Mouse (Mus musculus) adrenal gland, adult 2 months (tissue): ENCODE measurements at regions not wholly inside any gene's neighbourhood (a gene's known extent, or its start where the extent isn't known, plus 50 kb on each side); places are given as distances from the start of the nearest gene placed in this dataset.
"Not testable (repeated sequence)": the region's sequence is repeated elsewhere in the genome, so short reads cannot be mapped to it uniquely, and the experiment has no call there.

Source experiments
- DNase-seq: peaks from one replicate; pipeline ENCODE4 v3.0.0; 2021

DNA sequence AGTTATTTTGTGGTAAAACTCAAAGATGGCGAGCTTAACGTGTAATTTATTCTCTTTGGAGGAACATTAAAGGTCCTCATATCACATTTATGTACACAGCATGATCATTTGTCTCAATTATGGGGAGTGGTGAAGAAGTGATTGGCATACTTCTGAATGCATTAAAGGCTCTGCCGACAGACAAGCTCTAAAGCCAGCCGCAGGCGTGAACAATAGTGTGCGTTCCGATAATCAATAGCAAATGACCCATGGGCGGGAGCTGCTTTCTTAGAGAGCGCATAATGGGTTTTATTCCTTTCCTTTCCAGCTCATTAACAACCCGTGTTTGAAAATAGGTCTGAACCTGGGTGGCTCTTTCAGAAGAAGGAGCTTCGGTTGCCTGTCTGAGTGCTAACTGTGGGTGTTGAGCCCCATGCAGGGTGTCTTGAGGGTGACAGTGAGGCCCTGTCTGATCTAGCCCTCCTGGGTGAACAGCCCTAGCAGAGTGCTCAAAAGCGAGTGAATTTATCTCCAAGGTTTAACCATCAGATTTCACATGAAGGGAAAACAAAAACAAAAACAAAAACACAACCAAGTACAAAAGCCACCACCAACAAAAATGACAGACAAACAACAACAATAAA is 210.5 kb downstream of the Zfp619 start:
- no peak for DNase-seq

- DNase-seq, result no peak
These were observed 211.4 kb downstream of the Zfp619 start for GRCm38 (mm10) chr7:39728930-39729329.

GRCm38 (mm10) chr7:39729723-39730122 is 212.2 kb downstream of the Zfp619 start:
- DNase-seq, result no peak

GRCm38 (mm10) chr7:39732790-39733189 is 215.2 kb downstream of the Zfp619 start:
- no peak for DNase-seq

GRCm38 (mm10) chr7:39748395-39748794 is 230.8 kb downstream of the Zfp619 start:
- not testable (repeated sequence) for DNase-seq

DNA sequence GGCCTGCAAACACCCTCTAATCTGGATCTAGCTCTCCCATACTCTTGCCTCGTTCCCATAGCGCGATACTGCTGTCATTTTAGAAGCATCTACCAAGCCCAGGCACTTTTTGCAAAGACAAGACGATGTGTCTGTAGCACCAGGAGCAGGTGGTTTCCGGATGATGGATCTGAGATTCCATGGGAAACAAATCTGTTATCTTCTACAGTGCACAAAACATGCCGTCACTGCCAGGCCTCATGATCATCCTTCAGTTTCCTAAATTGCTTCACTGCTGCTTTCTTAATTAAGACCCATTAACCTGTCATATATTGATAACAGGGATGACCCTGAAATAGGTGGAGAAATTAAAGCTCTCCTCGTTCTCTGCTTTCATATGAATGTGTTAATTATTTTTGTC is 232.9 kb downstream of the Zfp619 start:
- DNase-seq, result no peak

- no peak for DNase-seq
These were observed 246.8 kb downstream of the Zfp619 start for GRCm38 (mm10) chr7:39764366-39764765.

GRCm38 (mm10) chr7:39765094-39765493 is 247.5 kb downstream of the Zfp619 start:
- no peak for DNase-seq

GRCm38 (mm10) chr7:39773291-39773690 is 255.7 kb downstream of the Zfp619 start:
- DNase-seq, result no peak

DNA sequence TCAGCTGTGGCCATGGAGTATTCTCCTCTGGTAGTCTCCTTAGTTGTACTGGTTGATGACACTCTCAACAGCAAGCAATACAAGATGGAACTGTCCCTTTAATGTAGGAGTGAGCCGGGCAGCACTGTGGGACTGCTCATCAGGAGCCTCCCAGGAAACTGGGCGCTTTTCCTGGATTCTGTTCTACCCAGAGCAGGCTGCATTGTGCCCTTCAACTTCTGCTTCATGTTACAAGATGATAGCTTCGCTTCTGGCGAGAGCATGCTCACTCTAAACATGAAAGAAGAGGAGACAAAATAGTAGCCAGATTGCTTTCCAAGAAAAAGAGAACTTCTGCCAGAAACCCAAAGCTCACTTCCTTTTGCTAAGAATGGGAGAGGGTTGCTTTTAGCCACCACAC is 271.8 kb downstream of the Zfp619 start:
- no peak for DNase-seq

DNA sequence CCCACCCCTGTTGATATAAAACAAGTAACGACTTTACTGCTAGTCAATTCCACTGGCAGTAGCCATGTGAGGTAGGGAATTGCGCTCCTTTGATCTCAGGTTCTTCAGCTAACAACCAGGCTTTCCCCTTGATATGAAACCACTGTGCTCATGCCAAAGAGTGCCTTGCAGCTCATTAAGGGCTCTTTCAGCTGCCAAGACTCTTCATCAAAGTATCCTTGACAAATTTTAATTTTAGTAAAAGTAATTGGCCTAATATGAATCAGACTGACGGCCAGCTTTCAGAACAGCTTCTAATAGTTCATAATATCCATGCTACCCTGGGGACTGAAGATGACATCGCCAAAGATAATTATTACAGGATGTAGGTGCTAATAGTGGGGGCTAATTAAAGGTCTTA is 272.3 kb downstream of the Zfp619 start:
- DNase-seq, result no peak

GRCm38 (mm10) chr7:39794751-39795150 is 277.2 kb downstream of the Zfp619 start:
- no peak for DNase-seq

- DNase-seq, result no peak
These were observed 286.7 kb downstream of the Zfp619 start for GRCm38 (mm10) chr7:39804276-39804675.

- DNase-seq, result no peak
These were observed 300.5 kb downstream of the Zfp619 start for GRCm38 (mm10) chr7:39818036-39818435.

GRCm38 (mm10) chr7:39822550-39823178 is 305.1 kb downstream of the Zfp619 start:
- DNase-seq, result no peak

DNA sequence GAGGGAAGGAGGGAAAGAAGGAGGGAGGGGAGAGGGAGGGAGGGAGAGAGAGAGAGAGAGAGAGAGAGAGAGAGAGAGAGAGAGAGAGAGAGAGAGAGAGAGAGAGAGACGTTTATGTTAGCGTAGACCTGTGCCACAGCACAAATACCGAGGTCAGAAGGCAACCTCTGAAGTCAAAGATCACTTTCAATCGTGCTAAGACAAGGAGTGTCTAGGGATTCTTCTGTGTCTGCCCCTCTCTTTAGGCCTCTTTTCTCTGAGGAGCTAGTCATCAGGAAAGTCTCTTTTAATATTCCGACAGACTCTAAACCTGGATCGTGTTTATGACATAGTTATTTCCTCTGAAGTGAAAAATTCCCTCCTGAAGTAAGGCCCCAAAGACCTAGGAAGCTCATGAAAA is 310.8 kb downstream of the Zfp619 start:
- no peak for DNase-seq

GRCm38 (mm10) chr7:39830831-39831230 is 313.3 kb downstream of the Zfp619 start:
- DNase-seq, result no peak

DNA sequence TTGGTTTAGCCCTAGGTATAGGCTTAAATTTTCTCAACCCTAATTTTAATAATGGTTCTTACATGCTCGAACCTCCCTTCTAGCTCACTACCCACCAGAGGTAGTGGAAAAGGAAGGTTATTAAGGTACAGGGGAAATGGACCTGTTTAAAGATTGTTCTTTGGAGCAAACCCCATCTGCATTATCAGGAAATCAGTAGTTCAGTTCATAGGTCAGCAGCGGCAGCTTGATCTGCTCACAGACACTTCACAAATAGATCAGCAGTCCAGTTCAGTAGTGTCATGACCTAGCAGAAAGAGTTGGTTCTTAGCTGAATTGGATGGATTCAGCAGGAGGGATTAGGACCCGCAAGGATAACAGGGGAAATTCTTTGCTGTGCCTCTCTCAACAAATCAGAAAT is 324.4 kb downstream of the Zfp619 start:
- no peak for DNase-seq

DNA sequence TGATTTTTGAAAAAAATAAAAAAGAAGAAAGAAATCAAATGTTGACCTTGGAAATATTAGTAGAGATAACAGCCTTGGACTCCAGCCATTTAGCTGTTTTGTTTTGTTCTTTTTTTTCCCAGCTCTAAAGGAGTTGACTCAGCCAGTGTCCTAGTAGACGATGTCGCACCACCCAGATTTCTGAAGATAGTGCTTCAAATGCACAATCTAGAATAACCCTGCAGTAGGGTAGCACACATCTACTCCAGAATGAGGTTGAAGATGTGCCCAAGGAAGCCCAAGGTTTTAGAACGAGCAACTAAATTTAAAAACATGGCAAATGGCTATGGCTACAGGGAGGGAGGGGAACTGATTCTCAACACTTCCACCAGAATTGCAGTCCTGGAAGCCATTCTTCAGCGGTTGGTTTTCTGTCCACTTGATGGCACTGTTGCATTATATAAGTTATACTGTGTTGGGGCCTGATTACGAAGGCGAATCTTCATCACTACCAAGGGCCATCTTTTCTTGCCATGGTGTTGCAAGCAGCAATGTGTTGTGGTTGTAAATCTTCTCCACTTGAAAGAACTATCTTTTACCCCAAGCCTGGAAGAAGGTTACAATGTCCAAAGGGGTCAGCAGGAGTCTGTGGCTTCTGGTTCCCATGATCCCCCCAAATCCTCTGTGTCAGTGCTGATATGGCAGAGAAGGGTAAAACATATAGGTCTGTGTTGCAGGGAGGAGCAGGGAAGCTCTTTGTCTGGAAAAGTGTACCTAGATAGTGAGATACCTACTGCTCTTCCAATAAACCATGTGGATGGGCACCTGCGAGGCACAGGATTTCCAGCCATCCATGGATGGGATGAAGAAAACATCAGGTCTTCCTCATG is 330.6 kb downstream of the Zfp619 start:
- DNase-seq, result peak; percentile 73

DNA sequence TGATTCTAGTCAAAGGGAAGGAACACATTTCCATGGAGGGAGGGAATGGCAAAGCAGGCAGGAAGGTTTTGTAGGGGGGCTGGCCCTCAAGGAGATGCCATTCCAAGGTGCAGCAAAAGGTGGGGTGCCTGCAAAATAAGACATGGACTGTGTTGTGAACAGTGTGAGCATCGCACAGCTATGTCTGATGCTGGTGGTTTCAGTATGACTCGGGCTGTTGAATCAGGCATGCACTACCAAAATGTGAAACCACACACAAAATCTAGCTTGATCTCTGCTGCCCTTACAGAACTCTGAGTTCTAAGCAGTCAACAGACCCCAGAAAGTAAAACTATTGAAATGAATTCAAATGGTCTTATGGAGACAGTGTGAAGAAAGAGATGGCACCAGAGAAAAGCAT is 339.7 kb downstream of the Zfp619 start:
- no peak for DNase-seq

GRCm38 (mm10) chr7:39862835-39863234 is 345.3 kb downstream of the Zfp619 start:
- DNase-seq, result no peak

GRCm38 (mm10) chr7:39864130-39864529 is 346.6 kb downstream of the Zfp619 start:
- no peak for DNase-seq

DNA sequence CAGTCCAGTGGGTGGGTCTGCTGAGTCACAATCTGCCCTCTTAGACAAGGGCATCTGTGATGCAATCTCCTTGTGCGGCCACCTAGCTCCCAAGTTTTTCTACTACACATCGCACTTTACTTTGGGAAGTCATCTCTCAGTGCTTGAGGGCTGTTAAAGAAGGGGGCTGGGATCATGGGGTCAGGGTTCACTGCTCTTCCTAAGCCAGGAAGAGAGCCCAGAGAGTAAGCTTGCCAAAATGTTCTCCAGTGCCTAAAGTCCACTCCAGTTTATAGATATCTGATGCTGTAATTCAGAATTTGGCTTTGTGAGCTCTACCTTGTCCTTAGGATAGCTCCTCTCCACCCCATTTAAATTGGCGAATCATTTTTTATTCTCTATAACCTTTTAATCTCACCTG is 347.2 kb downstream of the Zfp619 start:
- peak; percentile 18 for DNase-seq
